Mouse (Mus musculus) forebrain, embryonic 13.5 days (tissue): ENCODE measurements at regions not wholly inside any gene's neighbourhood (a gene's known extent, or its start where the extent isn't known, plus 50 kb on each side); places are given as distances from the start of the nearest gene placed in this dataset.

Experiments used
- ATAC-seq: fragments of 200-750 bp; cut with Nextera tagmentation; 2 replicates; pipeline ENCODE4 v1.8.0; 2017
- H3K27ac ChIP-seq: fragments of 300-500 bp; sonication (generic); 2 replicates; pipeline ENCODE4 v1.5.1; 2015; ENCODE audit warnings: inconsistent platforms, mild to moderate bottlenecking, moderate library complexity
- H3K27me3 ChIP-seq: fragments of 300-500 bp; sonication (generic); 2 replicates; pipeline ENCODE4 v1.6.1; 2015; ENCODE audit warnings: mild to moderate bottlenecking, inconsistent platforms
- H3K36me3 ChIP-seq: fragments of 300-500 bp; sonication (generic); 2 replicates; pipeline ENCODE4 v1.6.1; 2015; ENCODE audit warnings: mild to moderate bottlenecking, inconsistent platforms; ENCODE audit not compliant: poor library complexity, severe bottlenecking
- H3K4me1 ChIP-seq: fragments of 300-500 bp; sonication (generic); 2 replicates; pipeline ENCODE4 v1.6.1; 2015; ENCODE audit warnings: inconsistent platforms
- H3K4me2 ChIP-seq: fragments of 300-500 bp; sonication (generic); 2 replicates; pipeline ENCODE4 v1.6.1; 2015; ENCODE audit warnings: inconsistent platforms, mild to moderate bottlenecking, moderate library complexity
- H3K4me3 ChIP-seq: fragments of 300-500 bp; sonication (generic); 2 replicates; pipeline ENCODE4 v1.5.1; 2015; ENCODE audit warnings: mild to moderate bottlenecking, inconsistent platforms
- H3K9ac ChIP-seq: fragments of 300-500 bp; sonication (generic); 2 replicates; pipeline ENCODE4 v1.6.1; 2015; ENCODE audit warnings: mild to moderate bottlenecking, inconsistent platforms
- H3K9me3 ChIP-seq: fragments of 300-500 bp; sonication (generic); replicated peaks from 2 replicates; pipeline ENCODE4 v1.6.1; 2016; ENCODE audit warnings: inconsistent platforms
- WGBS: fragments of 180-500 bp; shearing (Covaris S2); methylation state at CpG from one replicate; pipeline ENCODE4 v1.1.7; 2015; 5-methylcytosine and 5-hydroxymethylcytosine counted together

DNA sequence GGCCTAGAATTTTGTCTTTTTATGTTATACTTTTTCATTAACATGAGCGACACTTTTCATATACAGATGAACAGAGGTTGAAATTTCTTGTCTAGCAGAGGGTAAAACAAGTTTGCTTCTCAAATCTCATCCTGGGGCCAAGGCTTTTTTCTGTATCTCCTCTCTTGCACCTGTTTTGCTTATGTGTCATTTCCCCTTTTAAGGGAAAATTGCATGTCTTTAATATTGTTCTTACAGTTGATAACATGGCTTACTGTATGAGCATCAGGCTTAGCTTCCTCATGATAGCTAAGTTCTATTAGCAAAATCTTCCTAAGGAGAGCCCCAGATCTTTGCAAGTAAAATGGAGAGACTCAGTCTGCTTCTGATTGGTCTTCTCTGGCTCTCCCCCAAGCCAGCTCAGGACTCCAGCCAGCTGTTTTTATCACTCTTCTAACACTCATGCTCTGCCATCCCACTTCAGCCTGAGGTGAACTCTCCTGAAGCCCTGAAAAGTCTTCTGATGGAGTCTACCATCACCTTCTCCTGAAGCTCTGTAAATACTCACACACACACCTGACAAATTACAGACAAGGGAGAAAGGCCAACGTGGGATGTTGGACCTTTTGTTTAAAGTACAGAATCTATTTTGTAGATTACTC lies 160.8 kb downstream of the Wdr20rt start:
- no peaks in the 10 kb centered on the region for H3K9me3 ChIP-seq
- H3K27ac ChIP-seq = no peak overlapping the region
- peaks cover 11% of the 10 kb centered on the region for H3K4me1 ChIP-seq
- H3K27me3 ChIP-seq = no peaks in the 10 kb centered on the region
- no peak overlapping the region for H3K4me3 ChIP-seq
- no peak overlapping the region for H3K9ac ChIP-seq
- H3K36me3 ChIP-seq = no peaks in the 10 kb centered on the region
- no peak for ATAC-seq
- 84% methylated on average over 2 of the region's 2 CpGs for whole genome bisulfite sequencing
- no peak overlapping the region for H3K4me2 ChIP-seq

DNA sequence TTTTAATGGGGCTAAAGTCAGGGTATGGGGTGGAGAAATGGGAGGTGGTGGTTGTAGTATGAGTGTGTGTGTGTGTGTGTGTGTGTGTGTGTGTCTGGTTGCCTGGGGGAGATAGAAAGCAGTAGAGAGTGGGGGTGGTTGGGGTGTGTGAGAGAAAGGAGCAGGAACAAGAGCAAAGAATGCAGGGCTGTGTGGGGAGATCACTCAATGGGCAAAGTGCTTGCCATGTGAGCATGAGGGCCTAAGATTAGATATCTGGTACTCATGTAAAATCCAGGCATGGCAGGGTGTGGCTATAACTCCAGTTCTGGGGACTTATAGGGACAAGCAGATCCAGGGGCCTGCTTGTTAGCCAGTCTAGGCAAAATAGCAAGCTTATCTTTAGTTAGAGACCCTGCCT lies 161.7 kb downstream of the Wdr20rt start:
- no peaks in the 10 kb centered on the region for H3K36me3 ChIP-seq
- H3K27ac ChIP-seq = no peak overlapping the region
- no peaks in the 10 kb centered on the region for H3K9me3 ChIP-seq
- no peak overlapping the region for H3K9ac ChIP-seq
- H3K4me1 ChIP-seq = peaks cover 10% of the 10 kb centered on the region
- no peak overlapping the region for H3K4me2 ChIP-seq
- H3K27me3 ChIP-seq = no peaks in the 10 kb centered on the region
- no peak for ATAC-seq
- no peak overlapping the region for H3K4me3 ChIP-seq

DNA sequence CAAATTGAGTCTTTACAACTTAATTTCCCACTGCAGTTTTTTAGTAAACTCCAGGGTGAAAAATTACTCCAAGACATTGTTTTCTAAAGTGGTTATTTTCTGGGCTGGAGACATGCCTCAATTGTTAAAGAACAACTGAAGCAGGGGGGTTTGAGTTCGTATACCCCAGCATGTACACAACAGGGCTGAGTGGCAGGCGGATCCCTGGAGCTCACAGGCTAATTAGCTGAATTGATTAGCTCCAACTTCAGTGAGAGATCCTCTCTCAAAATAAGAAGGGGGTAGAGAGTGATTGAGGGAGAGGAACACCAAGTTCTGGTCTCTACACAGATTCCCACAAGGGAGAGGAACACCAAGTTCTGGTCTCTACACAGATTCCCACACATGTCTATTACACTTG lies 164.2 kb downstream of the Wdr20rt start:
- Histone ChIP-seq H3K9ac (no peak overlapping the region), H3K4me2 (no peak overlapping the region), H3K27me3 (no peaks in the 10 kb centered on the region), H3K4me3 (no peak overlapping the region), H3K9me3 (no peaks in the 10 kb centered on the region), H3K27ac (no peak overlapping the region), H3K36me3 (no peaks in the 10 kb centered on the region), H3K4me1 (0 out of 2 replicates have a peak, but pooled peaks cover 5% of the 10 kb centered on the region)
- ATAC-seq = 0 out of 2 replicates have a peak, but pooled peaks have one; percentile 48
- 11% methylated on average over 2 of the region's 2 CpGs for WGBS

DNA sequence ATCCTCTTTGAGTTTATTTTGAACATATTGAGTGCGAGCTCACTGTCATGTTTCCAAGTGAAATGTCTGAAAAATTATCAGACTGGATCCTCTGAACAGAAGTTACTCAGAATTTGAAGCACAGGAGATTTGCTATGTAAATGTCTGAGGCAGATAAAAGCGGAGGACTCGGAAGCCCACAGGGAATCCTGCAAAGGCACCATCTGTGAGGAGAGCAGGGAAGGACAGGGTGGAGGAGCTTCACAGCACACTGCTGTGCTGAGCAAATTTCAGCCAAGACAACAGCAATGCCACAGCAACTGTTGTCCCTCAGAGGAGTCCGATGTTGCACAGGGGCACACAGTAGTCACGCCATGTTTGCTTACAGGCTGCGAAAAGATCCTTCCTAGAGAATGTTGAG lies 165.0 kb downstream of the Wdr20rt start:
- WGBS = 85% methylated on average over 6 of the region's 6 CpGs
- ATAC-seq = no peak
- Histone ChIP-seq H3K4me1 (0 out of 2 replicates have a peak, but pooled peaks cover 5% of the 10 kb centered on the region), H3K36me3 (no peaks in the 10 kb centered on the region), H3K9me3 (no peaks in the 10 kb centered on the region), H3K4me3 (no peak overlapping the region), H3K27ac (no peak overlapping the region), H3K4me2 (no peak overlapping the region), H3K9ac (no peak overlapping the region), H3K27me3 (no peaks in the 10 kb centered on the region)

DNA sequence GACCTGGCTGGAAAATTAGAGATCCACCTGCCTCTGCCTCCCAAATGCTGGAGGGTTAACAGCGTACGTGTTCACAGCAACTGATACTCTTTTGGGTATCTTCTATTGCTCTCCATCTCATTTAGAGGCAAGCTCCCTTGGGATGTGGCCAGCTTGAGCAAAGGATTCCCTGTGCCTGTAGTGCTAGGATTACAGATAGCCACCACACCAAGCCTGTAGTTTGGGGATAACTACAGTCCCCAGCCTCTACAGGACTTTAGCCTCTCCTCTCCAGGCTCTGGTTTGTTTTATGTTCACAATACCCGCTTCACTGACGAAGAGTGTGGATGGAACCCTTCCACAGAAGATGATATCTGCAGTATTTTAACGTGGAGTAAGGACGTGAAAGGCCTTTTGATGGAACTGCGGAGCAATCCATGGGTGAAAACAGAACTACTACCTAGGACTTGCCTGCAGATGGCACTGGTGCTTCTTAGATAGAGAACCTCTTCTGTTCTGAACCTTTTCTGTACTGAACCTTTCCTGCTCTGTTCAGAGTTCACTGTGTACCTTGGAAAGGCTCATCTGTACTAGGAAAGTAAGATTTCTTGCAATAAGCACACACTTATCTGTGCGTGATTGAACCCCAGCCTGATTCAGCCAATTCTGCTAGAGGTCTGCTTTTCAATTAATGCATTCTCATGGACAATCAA lies 176.6 kb downstream of the Wdr20rt start:
- WGBS = 50% methylated on average over 8 of the region's 8 CpGs
- peak; percentile 90 for ATAC-seq
- no peak overlapping the region for H3K4me3 ChIP-seq
- H3K27ac ChIP-seq = no peak overlapping the region
- H3K9ac ChIP-seq = no peak overlapping the region
- no peaks in the 10 kb centered on the region for H3K9me3 ChIP-seq
- H3K36me3 ChIP-seq = no peaks in the 10 kb centered on the region
- no peaks in the 10 kb centered on the region for H3K27me3 ChIP-seq
- no peak overlapping the region for H3K4me2 ChIP-seq
- H3K4me1 ChIP-seq = no peaks in the 10 kb centered on the region

DNA sequence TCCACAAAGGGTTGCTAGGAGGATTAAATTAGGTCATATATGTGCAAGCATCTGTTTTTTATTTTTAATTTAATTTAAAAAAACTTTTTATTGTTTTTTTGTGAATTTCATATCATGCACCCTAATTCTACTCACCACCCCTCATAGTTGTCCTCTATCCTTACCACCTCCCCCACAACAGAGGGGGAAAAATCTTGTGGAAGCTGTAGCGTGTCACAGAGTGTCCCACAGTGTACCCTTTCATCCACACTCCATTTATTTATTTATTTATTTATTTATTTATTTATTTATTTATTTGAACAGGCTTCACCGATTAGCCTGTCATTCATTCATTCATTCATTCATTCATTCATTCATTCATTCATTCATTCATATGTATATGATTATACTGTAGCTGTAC lies 177.8 kb downstream of the Wdr20rt start:
- no peak overlapping the region for H3K4me3 ChIP-seq
- no peaks in the 10 kb centered on the region for H3K9me3 ChIP-seq
- H3K27ac ChIP-seq = no peak overlapping the region
- no peaks in the 10 kb centered on the region for H3K4me1 ChIP-seq
- 0 out of 2 replicates have a peak, but pooled peaks have one; percentile 55 for ATAC-seq
- no peak overlapping the region for H3K9ac ChIP-seq
- no peaks in the 10 kb centered on the region for H3K27me3 ChIP-seq
- H3K4me2 ChIP-seq = no peak overlapping the region
- WGBS = 88% methylated on average over 2 of the region's 2 CpGs
- no peaks in the 10 kb centered on the region for H3K36me3 ChIP-seq

DNA sequence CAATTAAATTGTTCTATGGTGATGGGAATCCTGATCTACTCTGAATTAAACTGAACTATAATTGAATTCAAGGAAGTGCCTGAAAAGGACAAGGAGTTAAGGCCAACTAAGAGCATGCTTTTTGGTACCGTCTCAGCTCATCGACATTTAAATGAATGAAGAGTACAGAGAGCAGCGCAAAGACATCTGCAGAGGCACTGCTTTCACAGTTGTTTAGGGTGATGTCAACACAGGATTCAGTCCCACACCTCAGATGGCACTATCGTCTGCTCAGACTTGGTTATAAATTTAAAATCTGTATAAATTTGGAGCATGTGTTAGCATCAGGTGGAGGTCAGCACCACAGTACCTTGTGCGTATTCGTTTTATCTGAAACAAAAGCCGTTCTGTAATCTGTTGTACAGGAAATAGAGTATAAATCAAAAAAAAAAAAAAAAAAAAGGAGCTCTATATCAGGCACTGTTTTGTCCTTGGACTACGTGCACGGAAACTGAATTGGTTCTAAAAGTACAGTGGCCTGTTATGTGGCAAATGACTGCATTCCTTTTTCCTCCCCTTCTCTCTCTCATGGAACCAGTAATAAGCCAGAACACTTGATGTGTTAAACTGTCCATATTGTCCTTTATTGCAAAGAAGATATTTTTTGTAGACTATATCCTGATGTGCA lies 187.8 kb downstream of the Wdr20rt start:
- Histone ChIP-seq H3K27me3 (no peaks in the 10 kb centered on the region), H3K9me3 (no peaks in the 10 kb centered on the region), H3K4me1 (peaks cover 4% of the 10 kb centered on the region; the same call in 1 of the 2 replicates), H3K4me3 (no peak overlapping the region), H3K36me3 (no peaks in the 10 kb centered on the region), H3K27ac (no peak overlapping the region), H3K4me2 (no peak overlapping the region), H3K9ac (no peak overlapping the region)
- 76% methylated on average over 9 of the region's 9 CpGs for WGBS
- ATAC-seq = 0 out of 2 replicates have a peak, but pooled peaks have one; percentile 28

DNA sequence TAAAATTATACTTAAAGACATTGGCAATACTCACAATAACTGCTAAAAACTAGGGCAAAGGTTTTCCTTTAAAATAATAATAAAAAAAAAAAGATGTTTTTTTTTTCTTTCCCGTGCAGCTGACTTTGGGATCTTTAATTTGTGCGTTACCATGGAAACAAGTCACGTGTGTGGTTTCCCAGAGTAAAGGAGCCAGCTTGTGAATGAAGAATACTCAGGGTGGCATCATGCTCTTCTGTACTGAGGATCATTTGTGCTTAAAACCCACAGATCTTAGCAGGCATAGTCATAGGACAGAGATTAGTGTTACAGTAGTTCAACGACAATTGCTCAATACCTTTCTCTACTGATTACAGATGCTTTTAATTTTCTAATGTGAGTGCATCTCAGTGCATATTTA lies 189.1 kb downstream of the Wdr20rt start:
- H3K9ac ChIP-seq = no peak overlapping the region
- H3K36me3 ChIP-seq = no peaks in the 10 kb centered on the region
- H3K27me3 ChIP-seq = no peaks in the 10 kb centered on the region
- no peak overlapping the region for H3K4me2 ChIP-seq
- H3K4me3 ChIP-seq = no peak overlapping the region
- 33% methylated on average over 4 of the region's 4 CpGs for WGBS
- no peak overlapping the region for H3K27ac ChIP-seq
- no peaks in the 10 kb centered on the region for H3K9me3 ChIP-seq
- ATAC-seq = peak; percentile 92
- peaks cover 4% of the 10 kb centered on the region; the same call in 1 of the 2 replicates for H3K4me1 ChIP-seq

DNA sequence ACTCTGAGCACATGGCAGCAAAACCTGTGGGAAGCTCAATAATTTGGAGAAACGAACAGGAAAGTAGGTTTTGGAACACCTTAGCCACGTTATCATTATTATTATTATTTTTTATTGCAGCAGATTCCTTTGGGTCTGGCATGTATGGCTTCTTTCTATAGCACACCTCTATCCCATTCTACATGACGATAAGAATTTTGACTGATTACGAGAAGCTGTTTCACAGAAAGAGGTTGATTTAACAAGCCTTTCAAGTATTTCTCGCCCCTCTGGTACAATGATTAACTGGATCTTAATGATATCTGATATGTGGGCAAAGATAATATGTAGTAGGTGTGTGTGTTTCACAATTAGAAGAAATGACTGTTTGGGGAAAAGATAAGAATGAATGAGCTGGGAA lies 191.6 kb downstream of the Wdr20rt start:
- H3K4me1 ChIP-seq = peaks cover 4% of the 10 kb centered on the region; the same call in 1 of the 2 replicates
- 89% methylated on average over 5 of the region's 5 CpGs for WGBS

DNA sequence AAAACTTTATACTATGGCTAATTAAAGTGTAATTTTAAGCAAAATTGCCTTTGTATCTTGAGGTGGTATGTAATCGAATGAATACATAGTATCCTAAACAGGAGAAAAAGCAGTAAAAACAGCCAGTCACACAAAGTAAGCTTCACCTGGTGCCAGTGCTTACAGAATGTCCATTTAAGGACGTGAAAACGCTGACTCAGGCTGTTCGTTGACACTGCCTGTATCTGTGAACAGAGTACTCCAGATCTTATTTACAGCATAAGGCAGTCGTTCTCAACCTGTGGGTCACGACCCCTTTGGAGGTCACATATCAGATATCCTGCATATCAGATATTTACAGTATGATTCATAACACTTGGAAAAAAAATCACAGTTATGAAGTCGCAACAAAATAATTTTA lies 194.8 kb downstream of the Wdr20rt start:
- H3K4me3 ChIP-seq = no peak overlapping the region
- no peak overlapping the region for H3K4me2 ChIP-seq
- H3K36me3 ChIP-seq = no peaks in the 10 kb centered on the region
- no peaks in the 10 kb centered on the region for H3K27me3 ChIP-seq
- H3K9ac ChIP-seq = no peak overlapping the region
- H3K4me1 ChIP-seq = no peaks in the 10 kb centered on the region
- WGBS = 89% methylated on average over 7 of the region's 7 CpGs
- no peak overlapping the region for H3K27ac ChIP-seq
- no peak for ATAC-seq
- no peaks in the 10 kb centered on the region for H3K9me3 ChIP-seq

More for the DNA sequence above, 191.6 kb downstream of the Wdr20rt start:
- H3K9ac ChIP-seq = no peak overlapping the region
- H3K4me2 ChIP-seq = no peak overlapping the region
- H3K27ac ChIP-seq = no peak overlapping the region
- no peaks in the 10 kb centered on the region for H3K36me3 ChIP-seq
- ATAC-seq = no peak
- H3K9me3 ChIP-seq = no peaks in the 10 kb centered on the region
- H3K4me3 ChIP-seq = no peak overlapping the region
- H3K27me3 ChIP-seq = no peaks in the 10 kb centered on the region

DNA sequence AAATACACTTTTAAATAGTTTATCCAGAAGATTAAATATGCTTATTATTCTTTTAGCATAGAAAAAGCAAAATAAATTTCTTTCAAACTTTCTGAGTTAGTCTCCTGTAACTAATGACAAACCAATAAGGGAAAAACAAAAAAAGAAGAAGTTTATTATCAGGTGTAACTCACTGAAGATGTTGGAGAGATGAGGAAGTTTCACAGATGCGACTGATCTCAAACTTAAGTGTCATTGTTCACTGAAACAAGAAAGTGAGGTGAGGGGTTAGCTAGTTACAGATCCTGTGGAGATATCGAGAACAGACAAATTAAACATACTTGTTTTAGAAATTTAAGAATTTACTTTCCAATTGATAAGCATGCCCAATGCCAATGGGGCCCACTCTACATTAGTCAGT lies 199.2 kb downstream of the Wdr20rt start:
- ATAC-seq = no peak
- no peak overlapping the region for H3K4me2 ChIP-seq
- H3K4me1 ChIP-seq = 0 out of 2 replicates have a peak, but pooled peaks cover 8% of the 10 kb centered on the region
- no peak overlapping the region for H3K9ac ChIP-seq
- H3K9me3 ChIP-seq = no peaks in the 10 kb centered on the region
- H3K36me3 ChIP-seq = no peaks in the 10 kb centered on the region
- no peak overlapping the region for H3K27ac ChIP-seq
- WGBS = 97% methylated on average over 2 of the region's 2 CpGs
- H3K4me3 ChIP-seq = no peak overlapping the region
- H3K27me3 ChIP-seq = no peaks in the 10 kb centered on the region

DNA sequence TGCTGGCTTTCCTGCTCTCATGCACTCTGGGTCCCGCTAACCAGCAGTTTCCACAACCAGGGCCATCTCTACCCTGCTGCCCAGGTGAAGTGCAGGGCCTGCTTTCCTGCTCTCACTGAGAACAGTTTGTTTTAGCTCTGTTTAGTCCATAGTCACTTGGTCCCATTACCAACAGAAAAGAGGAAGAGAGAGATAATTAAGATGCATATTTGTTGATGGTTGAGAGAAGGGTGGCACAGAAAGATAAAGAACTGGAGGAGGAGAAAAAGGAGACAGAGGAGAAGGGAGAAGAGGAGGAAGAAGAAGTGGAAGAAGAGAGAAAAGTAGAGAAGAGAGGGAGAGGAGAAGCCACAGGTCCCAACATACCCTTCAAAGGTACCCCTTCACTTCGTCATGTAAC lies 200.1 kb downstream of the Wdr20rt start:
- no peak for ATAC-seq
- H3K4me2 ChIP-seq = no peak overlapping the region
- no peaks in the 10 kb centered on the region for H3K9me3 ChIP-seq
- H3K4me3 ChIP-seq = no peak overlapping the region
- no peak overlapping the region for H3K9ac ChIP-seq
- no peaks in the 10 kb centered on the region for H3K36me3 ChIP-seq
- no peaks in the 10 kb centered on the region for H3K27me3 ChIP-seq
- H3K27ac ChIP-seq = no peak overlapping the region
- 95% methylated on average over 2 of the region's 2 CpGs for WGBS
- H3K4me1 ChIP-seq = 0 out of 2 replicates have a peak, but pooled peaks cover 8% of the 10 kb centered on the region
